Mouse (Mus musculus) retina, adult 2 months (tissue): ENCODE measurements around the gene Pdgfa.

Source experiments
- DNase-seq: peaks from one replicate; pipeline ENCODE4 v3.0.0-alpha.2; 2012; ENCODE audit warnings: low read depth, low spot score

Pdgfa gene

GRCm38 (mm10) chr5:138953986-138954385 lies 43.2 kb downstream of the Pdgfa start:
- DNase-seq, result no peak

DNA sequence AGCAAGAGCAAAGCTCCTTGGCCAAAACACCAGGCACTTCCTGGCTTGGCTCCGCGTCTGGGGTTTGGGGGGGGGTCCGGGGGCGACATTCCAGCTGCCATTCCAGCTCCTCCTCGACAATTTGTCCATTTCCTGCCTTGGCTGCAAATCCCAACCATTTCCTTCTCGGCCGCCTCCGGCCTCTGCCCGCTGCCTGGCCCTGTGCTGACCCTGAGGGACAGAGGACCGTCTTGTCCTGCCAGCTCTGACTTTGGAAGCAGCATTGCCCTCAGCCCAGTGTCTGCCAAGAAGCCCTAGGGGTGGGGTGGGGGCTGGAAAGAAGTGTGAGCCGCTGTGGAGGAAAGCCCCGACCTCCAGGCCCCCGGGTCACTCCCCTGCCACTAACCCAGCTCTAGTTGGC lies 44.2 kb downstream of the Pdgfa start:
- DNase-seq, result no peak

- DNase-seq, result no peak
Observed at GRCm38 (mm10) chr5:138951305-138951704, 45.9 kb downstream of the Pdgfa start.

DNA sequence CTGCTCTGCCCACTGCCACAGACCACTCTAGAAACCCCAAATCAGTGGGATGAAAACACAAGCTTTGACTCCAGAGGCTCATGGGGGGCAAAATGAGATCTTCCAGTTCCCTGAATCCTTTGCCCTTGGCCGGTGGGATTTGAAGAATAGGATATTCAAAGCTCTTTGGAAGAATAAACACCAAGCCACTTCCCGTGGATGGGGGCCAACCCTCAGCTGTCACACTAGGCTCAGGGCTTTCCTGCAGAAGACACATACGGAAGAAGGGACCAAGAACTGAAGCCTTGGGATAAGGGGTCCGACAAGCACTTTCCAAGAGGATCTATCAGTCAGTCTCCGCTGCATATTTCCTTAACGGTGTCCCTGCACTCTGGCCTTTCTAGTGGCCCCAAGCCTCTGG lies 48.0 kb downstream of the Pdgfa start:
- no peak for DNase-seq

DNA sequence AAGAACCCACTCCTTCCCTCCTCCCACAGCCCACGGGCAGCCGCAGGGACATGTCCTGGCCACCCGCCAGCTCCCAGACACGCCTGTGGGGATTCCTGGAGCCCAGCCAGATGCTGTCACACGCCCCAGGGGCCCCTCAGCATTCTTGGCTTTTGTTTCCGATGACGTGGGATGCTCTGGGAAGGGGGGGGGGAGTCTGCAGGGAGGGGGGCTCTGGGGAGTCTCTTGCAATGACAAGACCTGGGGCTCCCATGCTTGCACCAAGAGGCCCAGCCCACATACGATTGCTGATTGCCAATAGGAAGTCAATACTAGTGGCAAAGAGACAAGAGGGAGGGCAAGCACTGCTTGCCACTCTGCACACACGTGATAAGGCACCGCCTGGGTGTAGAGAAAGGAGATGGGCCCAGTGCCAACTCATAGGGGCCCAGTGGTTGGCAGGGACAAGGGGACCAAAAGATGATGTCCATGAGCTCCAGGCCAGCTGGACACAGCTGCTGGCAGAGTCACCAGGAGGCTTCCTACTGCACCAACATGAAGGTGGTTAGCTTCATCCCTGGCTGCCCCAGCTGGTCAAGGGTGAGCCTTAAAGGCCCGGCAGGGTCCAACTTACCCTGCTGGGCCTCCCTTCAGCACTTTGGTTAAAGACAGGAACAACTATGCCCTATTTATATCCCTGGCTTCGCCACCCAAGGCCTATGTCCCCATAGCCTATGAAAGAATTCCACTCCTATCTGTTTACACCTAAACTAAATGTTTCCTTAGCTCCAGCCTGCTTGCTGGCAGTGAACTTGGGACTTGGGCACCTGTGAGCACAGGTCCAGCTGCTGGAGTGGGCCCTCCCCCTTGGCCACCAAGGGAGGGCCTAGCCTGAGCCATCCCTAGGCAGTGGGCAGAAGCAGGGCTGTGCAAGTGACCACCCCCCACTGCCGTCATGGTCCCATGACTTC lies 48.9 kb downstream of the Pdgfa start:
- DNase-seq, result no peak

- no peak for DNase-seq
Observed at GRCm38 (mm10) chr5:138947487-138947886, 49.7 kb downstream of the Pdgfa start.

- DNase-seq, result no peak
Observed at GRCm38 (mm10) chr5:138946931-138947330, 50.2 kb downstream of the Pdgfa start.

DNA sequence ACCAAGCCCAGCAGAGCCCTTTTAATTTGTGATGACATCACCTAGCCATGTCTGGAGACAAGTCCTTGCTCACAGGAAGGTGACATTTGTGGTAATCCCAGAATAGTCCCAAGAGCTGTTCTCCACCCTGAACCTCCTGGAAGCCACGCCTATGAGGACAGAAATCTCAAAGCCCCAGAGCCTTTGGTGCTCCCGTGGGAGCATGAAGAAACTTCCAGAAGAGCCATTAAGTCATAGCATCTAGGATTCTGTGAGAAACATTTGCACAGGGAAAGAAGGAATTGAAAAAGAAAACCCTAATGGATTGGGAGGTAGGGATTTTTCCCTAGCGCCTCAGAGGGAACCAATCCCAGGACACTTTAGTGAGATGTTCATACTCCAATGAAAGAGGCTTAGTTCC lies 52.2 kb downstream of the Pdgfa start:
- no peak for DNase-seq

- DNase-seq, result no peak
Observed at GRCm38 (mm10) chr5:138944551-138944950, 52.6 kb downstream of the Pdgfa start.

DNA sequence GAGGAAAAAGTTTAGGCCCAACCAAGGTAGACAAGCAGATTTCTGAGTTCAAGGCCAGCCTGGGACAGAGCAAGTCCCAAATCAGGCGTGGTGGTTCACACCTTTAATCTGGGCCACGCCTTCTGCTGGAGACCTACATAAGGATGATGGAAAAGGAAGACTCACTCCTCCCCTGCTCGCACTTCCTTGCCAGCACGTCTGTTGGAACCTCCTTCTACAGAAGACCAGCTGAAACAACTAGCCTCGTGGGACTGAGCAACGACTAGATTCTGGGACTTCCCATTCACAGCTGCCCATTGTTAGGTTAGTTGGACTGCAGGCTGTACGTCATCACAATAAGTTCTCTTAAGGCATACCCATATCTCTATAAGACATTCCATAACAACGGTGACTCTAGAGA lies 55.3 kb downstream of the Pdgfa start:
- DNase-seq, result no peak

- DNase-seq, result no peak
Observed at GRCm38 (mm10) chr5:138940576-138940975, 56.6 kb downstream of the Pdgfa start.

GRCm38 (mm10) chr5:138938572-138939163 lies 58.5 kb downstream of the Pdgfa start:
- no peak for DNase-seq

DNA sequence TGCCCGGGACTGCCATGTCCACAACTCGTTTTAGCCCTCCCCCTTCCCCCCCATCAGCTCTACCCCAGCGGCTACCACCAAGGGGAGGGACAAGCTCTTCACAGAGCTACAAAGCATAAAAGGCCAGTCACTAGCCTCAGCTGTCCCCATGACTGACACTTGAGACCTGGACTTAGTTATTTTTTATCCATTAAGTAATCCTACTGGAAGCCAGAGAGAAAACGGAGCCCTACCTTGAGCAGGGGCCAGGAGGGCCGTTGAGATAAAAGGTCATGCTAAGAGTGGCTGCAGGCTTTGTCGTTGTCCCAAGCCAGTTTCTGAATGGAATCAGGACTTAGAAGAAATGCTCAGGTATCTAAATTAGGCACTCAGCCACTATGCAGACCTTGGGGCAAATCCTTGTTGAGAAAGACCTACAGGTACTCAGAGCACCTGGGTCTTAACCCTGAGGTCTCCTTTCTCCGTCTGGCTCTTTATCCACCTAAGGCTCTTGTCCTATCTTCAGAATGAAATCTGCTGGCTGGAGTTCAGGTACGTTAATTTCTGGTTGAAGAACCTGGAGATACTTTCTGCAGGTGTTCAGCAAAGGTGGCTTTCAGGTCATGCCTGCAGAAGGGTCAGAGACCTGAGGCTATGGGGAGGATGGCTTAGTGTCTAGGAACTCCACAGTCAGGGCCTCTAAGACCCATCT lies 60.6 kb downstream of the Pdgfa start:
- DNase-seq, result no peak

GRCm38 (mm10) chr5:138934540-138934939 lies 62.6 kb downstream of the Pdgfa start:
- DNase-seq, result no peak

DNA sequence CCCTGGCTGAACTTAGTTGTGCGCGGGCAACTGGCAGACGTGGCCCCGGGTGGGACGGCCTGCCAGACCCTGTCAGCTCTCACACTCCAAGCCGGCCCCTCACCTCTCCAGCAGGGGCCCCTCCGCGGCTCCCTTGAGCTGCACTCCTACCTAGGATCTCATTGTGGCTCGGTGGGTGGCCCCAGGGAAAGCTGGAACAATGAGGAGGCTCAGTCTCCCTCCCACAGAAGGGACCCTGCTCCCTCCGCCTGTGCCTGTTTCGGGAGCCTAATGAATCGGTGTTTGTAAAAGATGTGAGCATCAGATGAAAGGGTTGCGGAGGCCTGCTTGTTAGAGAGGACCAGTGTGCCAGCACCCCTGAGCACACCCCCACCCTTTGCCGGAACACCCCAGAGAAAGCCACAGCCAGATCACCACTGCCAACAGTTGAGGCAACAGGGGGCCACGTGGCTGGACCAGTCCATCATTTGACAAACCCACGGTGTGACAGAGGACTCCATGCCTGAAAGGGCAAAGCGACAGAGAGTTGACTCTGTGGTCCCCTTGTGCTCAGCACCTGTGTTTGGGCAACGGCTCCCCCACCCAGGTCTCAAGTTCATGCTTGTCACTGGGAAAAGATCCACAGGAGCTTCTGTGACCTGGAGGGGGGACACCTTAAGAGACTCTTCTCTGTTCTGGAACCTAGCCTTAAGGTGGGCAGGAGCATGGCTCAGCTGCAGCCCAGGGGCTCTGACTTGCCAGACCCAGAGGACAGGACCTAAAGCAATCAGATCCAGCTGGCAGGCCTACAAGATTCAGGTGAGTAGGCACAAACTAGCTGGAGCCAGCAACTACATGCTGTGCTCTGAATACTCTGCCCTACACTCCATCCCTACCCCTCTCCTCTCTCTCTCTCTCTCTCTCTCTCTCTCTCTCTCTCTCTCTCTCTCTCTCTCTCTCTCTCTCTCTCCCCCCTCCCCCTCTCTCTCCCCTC lies 64.4 kb downstream of the Pdgfa start:
- no peak for DNase-seq

DNA sequence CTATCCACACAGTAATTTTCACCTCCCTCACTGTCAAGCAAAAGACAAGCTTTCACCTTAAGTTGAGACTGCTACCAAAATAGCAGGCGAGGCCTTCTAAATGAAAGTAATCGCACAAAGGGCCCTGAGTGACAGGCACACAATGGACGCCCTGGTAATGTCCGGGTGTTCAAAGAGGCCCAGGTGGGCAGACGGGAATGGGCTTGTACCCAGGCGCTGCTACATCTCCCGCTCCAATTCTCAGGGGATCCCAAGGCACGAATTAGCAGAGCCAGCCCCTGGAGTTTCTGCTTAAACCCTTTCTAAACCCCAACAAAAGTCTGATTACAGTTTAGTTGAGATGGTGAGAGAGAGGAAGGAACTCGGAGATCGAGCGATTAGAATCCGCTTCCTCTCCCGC lies 65.3 kb downstream of the Pdgfa start:
- DNase-seq, result no peak

- DNase-seq, result no peak
Observed at GRCm38 (mm10) chr5:138929879-138930507, 67.2 kb downstream of the Pdgfa start.
